Mouse (Mus musculus) midbrain, embryonic 11.5 days (tissue): ENCODE measurements at regions not wholly inside any gene's neighbourhood (a gene's known extent, or its start where the extent isn't known, plus 50 kb on each side); places are given as distances from the start of the nearest gene placed in this dataset.

Experiments
- ATAC-seq: fragments of 200-750 bp; cut with Nextera tagmentation; 2 replicates; pipeline ENCODE4 v1.8.0; 2017; ENCODE audit warnings: moderate TSS enrichment, moderate library complexity; ENCODE audit not compliant: low FRiP score
- DNase-seq: peaks from one replicate; pipeline ENCODE4 v3.0.0; 2015; ENCODE audit warnings: low spot score; ENCODE audit errors: missing footprints
- H3K27ac ChIP-seq: fragments of 300-500 bp; sonication (generic); 2 replicates; pipeline ENCODE4 v1.5.1; 2014; ENCODE audit warnings: low read depth, low read length
- H3K27me3 ChIP-seq: fragments of 300-500 bp; sonication (generic); 2 replicates; pipeline ENCODE4 v1.6.1; 2014; ENCODE audit warnings: mild to moderate bottlenecking, low read length, moderate library complexity, mixed read lengths; ENCODE audit not compliant: control insufficient read depth, insufficient read depth
- H3K36me3 ChIP-seq: fragments of 300-500 bp; sonication (generic); 2 replicates; pipeline ENCODE4 v1.6.1; 2014; ENCODE audit warnings: mild to moderate bottlenecking, low read length, moderate library complexity, mixed read lengths; ENCODE audit not compliant: control insufficient read depth, insufficient read depth
- H3K4me1 ChIP-seq: fragments of 300-500 bp; sonication (generic); 2 replicates; pipeline ENCODE4 v1.6.1; 2014; ENCODE audit warnings: low read length; ENCODE audit not compliant: control insufficient read depth, insufficient read depth
- H3K4me2 ChIP-seq: fragments of 300-500 bp; sonication (generic); 2 replicates; pipeline ENCODE4 v1.6.1; 2014; ENCODE audit warnings: mild to moderate bottlenecking, moderate library complexity
- H3K4me3 ChIP-seq: fragments of 300-500 bp; sonication (generic); 2 replicates; pipeline ENCODE4 v1.5.1; 2014; ENCODE audit warnings: low read depth, low read length
- H3K9ac ChIP-seq: fragments of 300-500 bp; sonication (generic); 2 replicates; pipeline ENCODE4 v1.6.1; 2014; ENCODE audit warnings: low read length
- H3K9me3 ChIP-seq: fragments of 300-500 bp; sonication (generic); 2 replicates; pipeline ENCODE4 v1.6.1; 2016; ENCODE audit warnings: low read length; ENCODE audit not compliant: control insufficient read depth
- WGBS: fragments of 180-500 bp; shearing (Covaris S2); extraction: QIAGEN DNeasy Blood & Tissue Kit; methylation state at CpG from one replicate; pipeline ENCODE4 v1.1.7; 2014; 5-methylcytosine and 5-hydroxymethylcytosine counted together

DNA sequence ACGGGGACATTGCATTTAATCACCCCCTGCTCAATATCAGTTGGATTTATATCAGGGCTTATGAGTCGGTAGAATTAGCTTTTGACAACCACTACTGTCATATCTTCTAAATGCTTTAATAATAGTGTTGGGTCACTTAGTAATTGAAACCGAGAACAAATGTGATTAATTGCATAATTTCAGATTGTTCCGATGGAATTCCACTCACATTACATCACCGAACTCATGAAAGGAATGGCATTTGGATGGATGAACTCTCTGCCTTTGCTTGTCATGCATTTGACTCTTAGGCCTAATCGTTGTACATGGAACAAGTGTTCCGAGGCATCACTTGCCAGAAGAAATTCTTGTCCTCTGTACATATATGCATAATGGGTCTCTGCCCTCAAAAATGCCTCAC lies 99.6 kb upstream of the Tbc1d5 start:
- 90% methylated on average over 7 of the region's 7 CpGs for WGBS

DNA sequence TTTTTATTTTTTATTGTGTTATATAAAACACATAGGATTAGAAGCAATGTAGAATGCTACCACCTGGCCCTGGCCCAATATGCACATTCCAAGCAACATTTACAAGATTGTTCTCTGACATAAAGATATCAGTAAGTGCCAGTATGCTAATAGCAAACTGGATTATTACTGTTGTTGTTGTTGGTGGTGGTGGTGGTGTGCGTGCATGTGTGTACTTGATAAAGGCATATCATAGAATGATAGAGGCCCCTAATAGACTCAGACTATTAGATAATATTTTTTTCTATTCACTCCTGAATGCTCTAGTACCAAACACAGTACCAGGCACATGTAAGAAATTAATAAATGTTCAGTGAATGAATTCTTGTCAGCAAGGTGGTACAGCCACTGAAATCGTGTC lies 98.9 kb upstream of the Tbc1d5 start:
- no peak overlapping the region for H3K4me2 ChIP-seq
- WGBS: 86% methylated on average over 2 of the region's 2 CpGs
- no peaks in the 10 kb centered on the region for H3K4me1 ChIP-seq
- H3K9me3 ChIP-seq: no peaks in the 10 kb centered on the region
- H3K4me3 ChIP-seq: no peak overlapping the region
- ATAC-seq (no peak), DNase-seq (no peak)
- H3K27me3 ChIP-seq: no peaks in the 10 kb centered on the region
- H3K9ac ChIP-seq: no peak overlapping the region
- no peaks in the 10 kb centered on the region for H3K36me3 ChIP-seq
- H3K27ac ChIP-seq: no peak overlapping the region

More for the DNA sequence above, 99.6 kb upstream of the Tbc1d5 start:
- no peak overlapping the region for H3K27ac ChIP-seq
- no peak overlapping the region for H3K4me2 ChIP-seq
- H3K27me3 ChIP-seq: no peaks in the 10 kb centered on the region
- DNase-seq (peak; percentile 33), ATAC-seq (no peak)
- H3K36me3 ChIP-seq: no peaks in the 10 kb centered on the region
- H3K4me1 ChIP-seq: no peaks in the 10 kb centered on the region
- H3K9me3 ChIP-seq: no peaks in the 10 kb centered on the region
- H3K9ac ChIP-seq: no peak overlapping the region
- H3K4me3 ChIP-seq: no peak overlapping the region

DNA sequence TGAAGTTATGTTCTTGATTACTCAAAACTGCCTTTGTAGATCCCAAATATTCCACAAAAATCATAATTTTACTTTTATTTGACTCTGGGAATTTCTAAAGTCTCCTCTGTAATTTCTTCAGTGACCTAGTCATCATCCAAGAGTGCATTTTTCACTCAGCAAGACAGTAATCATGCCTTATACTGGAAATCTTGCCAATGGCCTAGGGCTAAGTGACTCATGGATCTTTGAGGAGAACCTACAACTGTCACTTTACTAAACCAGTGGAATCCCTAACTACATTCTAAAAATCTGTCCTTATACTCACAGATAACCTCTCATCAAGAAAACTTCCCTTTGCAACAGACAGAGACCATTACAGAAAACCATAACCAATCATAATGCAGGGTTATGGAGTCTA lies 98.0 kb upstream of the Tbc1d5 start:
- H3K4me3 ChIP-seq: no peak overlapping the region
- no peaks in the 10 kb centered on the region for H3K4me1 ChIP-seq
- H3K4me2 ChIP-seq: no peak overlapping the region
- no peak for ATAC-seq
- no peak overlapping the region for H3K9ac ChIP-seq
- H3K27ac ChIP-seq: no peak overlapping the region
- no peaks in the 10 kb centered on the region for H3K36me3 ChIP-seq
- DNase-seq: peak; percentile 23
- H3K9me3 ChIP-seq: no peaks in the 10 kb centered on the region
- H3K27me3 ChIP-seq: no peaks in the 10 kb centered on the region

DNA sequence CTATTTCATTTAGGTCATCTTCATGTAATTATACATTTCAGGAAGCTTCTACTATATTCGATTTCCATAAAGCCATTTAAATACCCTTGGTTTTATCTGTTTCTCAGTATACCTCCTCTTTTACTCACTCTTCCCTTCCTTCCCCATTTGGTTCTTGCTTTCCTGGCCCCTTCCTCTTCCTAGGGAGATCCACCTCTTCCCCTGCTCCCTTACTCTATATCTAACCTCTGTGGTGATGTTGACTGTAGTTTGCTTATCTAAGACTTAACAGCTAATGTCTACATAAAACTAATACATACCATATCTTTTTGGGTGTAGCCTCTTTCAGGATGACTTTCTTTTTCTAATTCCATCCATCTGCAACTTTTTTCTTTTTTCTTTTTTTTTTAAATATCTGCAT lies 92.9 kb upstream of the Tbc1d5 start:
- ATAC-seq: no peak
- no peak overlapping the region for H3K27ac ChIP-seq
- no peak overlapping the region for H3K9ac ChIP-seq
- no peaks in the 10 kb centered on the region for H3K27me3 ChIP-seq
- WGBS: 68% methylated on average over 1 of the region's 1 CpGs
- no peak overlapping the region for H3K4me2 ChIP-seq
- H3K9me3 ChIP-seq: no peaks in the 10 kb centered on the region
- H3K36me3 ChIP-seq: no peaks in the 10 kb centered on the region
- H3K4me3 ChIP-seq: no peak overlapping the region
- H3K4me1 ChIP-seq: no peaks in the 10 kb centered on the region
- no peak for DNase-seq

DNA sequence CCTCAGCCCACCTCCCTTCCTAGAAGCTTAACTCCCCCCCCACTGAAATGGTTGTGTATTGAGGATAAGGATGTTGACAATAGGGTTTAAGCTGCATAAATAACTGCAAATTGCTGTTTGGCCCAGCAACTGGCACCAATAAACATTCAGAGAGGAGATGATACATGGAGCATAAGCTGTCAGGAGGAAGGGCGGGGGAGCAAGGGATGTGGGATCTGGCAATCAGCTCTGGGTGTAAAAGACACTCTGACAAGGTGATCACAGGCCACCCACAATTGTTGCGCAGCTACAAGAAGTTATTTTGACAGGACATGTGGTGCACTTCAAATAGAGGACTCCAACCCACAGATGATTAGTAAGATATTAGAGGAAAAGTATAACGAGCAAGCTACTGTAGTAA lies 83.8 kb upstream of the Tbc1d5 start:
- H3K4me2 ChIP-seq: no peak overlapping the region
- H3K27ac ChIP-seq: no peak overlapping the region
- ATAC-seq (no peak), DNase-seq (no peak)
- H3K36me3 ChIP-seq: no peaks in the 10 kb centered on the region
- no peaks in the 10 kb centered on the region for H3K4me1 ChIP-seq
- WGBS: 51% methylated on average over 3 of the region's 3 CpGs
- no peak overlapping the region for H3K4me3 ChIP-seq
- H3K9me3 ChIP-seq: no peaks in the 10 kb centered on the region
- no peak overlapping the region for H3K9ac ChIP-seq
- no peaks in the 10 kb centered on the region for H3K27me3 ChIP-seq

DNA sequence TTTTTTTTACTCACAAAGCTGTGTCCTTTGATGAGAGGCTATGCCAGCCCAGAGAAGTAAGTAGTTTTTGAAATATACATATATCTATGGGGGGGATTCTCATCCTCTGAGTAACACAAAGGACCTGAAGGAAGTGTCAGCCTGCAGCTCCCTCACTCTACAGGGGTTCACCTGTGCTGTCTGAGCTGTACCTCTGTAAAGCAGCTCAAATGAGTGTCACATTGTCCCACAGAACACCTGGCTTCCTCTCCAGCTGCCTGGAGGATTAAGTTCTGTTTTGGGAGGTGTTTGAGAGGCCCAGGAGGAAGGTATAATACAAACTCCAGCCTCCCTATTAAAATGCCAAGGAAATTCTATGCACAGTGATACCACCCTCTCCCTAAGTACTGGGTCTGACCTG lies 83.3 kb upstream of the Tbc1d5 start:
- Histone ChIP-seq H3K9ac (no peak overlapping the region), H3K4me1 (no peaks in the 10 kb centered on the region), H3K9me3 (no peaks in the 10 kb centered on the region), H3K4me2 (no peak overlapping the region), H3K36me3 (no peaks in the 10 kb centered on the region), H3K4me3 (no peak overlapping the region), H3K27ac (no peak overlapping the region), H3K27me3 (no peaks in the 10 kb centered on the region)
- ATAC-seq (no peak), DNase-seq (no peak)

DNA sequence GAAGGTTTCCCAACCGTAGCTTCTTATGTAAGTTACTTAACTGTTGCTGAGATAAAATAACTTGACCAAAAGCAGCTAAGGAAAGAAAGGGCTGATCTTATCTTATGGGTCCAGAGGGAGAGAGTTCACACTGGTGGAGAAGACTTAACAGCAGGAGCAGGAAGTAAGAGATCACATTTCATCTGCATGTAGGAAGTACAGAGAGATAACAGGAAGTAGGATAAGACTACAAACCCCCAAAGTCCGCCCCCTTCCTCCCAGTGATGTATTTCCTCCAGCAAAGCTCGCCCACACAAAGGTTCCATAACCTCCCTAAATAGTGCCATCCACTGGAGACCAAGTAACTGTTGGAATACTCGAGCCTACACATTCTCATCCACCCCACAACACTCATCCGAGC lies 79.2 kb upstream of the Tbc1d5 start:
- WGBS: 82% methylated on average over 5 of the region's 5 CpGs
- H3K4me1 ChIP-seq: no peaks in the 10 kb centered on the region
- no peak overlapping the region for H3K4me2 ChIP-seq
- H3K9me3 ChIP-seq: no peaks in the 10 kb centered on the region
- H3K27ac ChIP-seq: no peak overlapping the region
- H3K36me3 ChIP-seq: no peaks in the 10 kb centered on the region
- no peak overlapping the region for H3K4me3 ChIP-seq
- ATAC-seq (no peak), DNase-seq (no peak)
- no peaks in the 10 kb centered on the region for H3K27me3 ChIP-seq
- no peak overlapping the region for H3K9ac ChIP-seq

DNA sequence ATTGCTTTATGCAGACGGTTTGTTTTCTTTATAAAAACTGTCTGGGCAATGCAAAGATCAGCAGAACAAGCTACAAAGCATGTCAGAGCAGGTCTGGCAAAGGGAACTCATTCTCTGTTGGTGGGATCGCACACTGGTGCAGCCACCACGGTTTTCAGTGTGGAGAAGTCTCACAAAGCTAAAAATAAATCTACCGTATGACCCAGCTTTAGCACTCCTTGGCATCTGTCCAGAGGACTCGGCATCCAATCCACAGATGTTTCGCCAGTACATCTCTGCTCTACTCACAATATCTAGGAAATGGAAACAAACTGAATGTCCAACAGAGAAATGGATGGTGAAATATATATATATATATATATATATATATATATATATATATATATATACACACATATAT lies 69.4 kb upstream of the Tbc1d5 start:
- Histone ChIP-seq H3K4me1 (no peaks in the 10 kb centered on the region), H3K9ac (no peak overlapping the region), H3K9me3 (no peaks in the 10 kb centered on the region), H3K4me3 (no peak overlapping the region), H3K36me3 (no peaks in the 10 kb centered on the region), H3K27ac (no peak overlapping the region), H3K27me3 (no peaks in the 10 kb centered on the region), H3K4me2 (no peak overlapping the region)
- no peak for DNase-seq
- no peak for ATAC-seq
- WGBS: 83% methylated on average over 6 of the region's 6 CpGs

DNA sequence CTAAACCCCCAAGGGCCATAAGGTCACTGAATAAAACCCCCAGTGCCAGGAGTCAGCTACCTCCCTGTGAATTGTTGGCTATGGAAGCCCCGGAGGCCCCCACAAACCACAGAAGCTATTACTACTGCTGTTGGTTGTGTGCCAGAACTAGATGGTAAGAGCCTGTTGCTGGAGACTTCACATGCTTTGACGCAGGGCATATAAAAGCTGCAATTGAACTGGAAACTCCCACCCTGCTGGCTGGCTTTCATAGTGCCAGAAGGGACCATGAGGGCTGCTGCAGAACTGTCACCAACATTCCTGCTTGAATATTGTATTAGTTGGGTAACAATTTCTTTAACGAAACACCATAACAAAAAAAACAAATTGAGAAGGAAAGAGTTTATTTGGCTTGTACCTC lies 66.9 kb upstream of the Tbc1d5 start:
- no peaks in the 10 kb centered on the region for H3K36me3 ChIP-seq
- DNase-seq (no peak), ATAC-seq (no peak)
- H3K4me1 ChIP-seq: no peaks in the 10 kb centered on the region
- no peaks in the 10 kb centered on the region for H3K27me3 ChIP-seq
- no peak overlapping the region for H3K4me3 ChIP-seq
- no peak overlapping the region for H3K4me2 ChIP-seq
- H3K9ac ChIP-seq: no peak overlapping the region
- H3K9me3 ChIP-seq: no peaks in the 10 kb centered on the region
- 89% methylated on average over 3 of the region's 3 CpGs for WGBS
- H3K27ac ChIP-seq: no peak overlapping the region

DNA sequence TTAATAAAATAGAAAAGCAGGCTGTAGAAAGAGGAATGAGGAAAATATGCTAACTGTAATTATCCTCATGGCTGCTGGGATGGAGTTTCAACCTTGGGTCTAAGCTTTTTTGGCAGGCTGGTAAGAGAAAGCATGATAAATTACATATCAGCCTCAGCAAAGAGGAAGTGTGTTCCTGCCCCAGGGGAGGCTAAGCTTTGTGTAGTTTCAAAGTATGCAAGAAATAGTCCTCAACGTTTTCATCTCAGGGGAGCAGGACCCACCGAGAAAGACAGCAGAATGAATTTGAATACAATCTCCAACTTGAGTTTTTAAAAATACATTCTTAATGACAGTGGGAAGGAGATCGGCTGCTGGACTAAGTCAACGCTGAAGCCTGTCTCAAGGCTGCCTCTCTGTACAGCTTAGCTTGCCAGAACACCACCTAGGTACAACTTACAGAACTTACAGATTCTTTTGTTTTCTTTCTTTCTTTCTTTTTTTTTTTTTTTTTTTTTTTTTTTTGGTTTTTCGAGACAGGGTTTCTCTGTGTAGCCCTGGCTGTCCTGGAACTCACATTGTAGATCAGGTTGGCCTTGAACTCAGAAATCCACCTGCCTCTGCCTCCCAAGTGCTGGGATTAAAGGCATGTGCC lies 61.3 kb upstream of the Tbc1d5 start:
- H3K9me3 ChIP-seq: no peaks in the 10 kb centered on the region
- ATAC-seq (no peak), DNase-seq (no peak)
- H3K4me2 ChIP-seq: no peak overlapping the region
- no peak overlapping the region for H3K4me3 ChIP-seq
- H3K27me3 ChIP-seq: no peaks in the 10 kb centered on the region
- no peaks in the 10 kb centered on the region for H3K36me3 ChIP-seq
- WGBS: 84% methylated on average over 5 of the region's 5 CpGs
- no peaks in the 10 kb centered on the region for H3K4me1 ChIP-seq
- no peak overlapping the region for H3K9ac ChIP-seq
- no peak overlapping the region for H3K27ac ChIP-seq
